Mouse (Mus musculus): ENCODE measurements around the gene Rai1. TPM values are rescaled to one million over a fixed set of nuclear protein-coding genes. Genes with fewer than 3 reads are reported as not detected.

Gene Rai1
- polyA plus RNA-seq, 1 experiment, result 2.0 TPM

DNA sequence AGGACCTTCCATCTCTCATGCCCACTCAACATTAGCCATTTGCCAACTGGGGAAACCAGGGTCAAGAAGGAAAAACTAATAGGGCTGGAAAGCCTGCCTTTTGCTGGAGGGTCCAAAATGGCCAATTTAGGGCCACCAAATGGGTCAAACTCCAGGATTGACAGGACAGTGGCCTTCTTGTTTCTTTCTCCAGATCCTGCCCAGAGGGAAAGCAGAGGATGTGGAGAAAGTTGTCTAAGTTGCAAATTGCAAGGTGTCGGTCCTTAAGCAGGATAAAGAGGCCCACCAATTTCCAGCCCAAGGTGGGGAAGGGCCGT is 105.1 kb downstream of the Rai1 start:
- Histone ChIP-seq H3K4me3 (replicated peaks) (peak overlapping the region; percentile 74), H3K36me3 (ENCODE audit: control insufficient read depth) (peaks cover 80% of the 10 kb centered on the region), H3K9me3 (ENCODE audit: control insufficient read depth, low read length) (no peaks in the 10 kb centered on the region), H3K4me1 (ENCODE audit: control insufficient read depth) (peaks cover 81% of the 10 kb centered on the region), H3K27me3 (ENCODE audit: control insufficient read depth) (no peaks in the 10 kb centered on the region)
- no peak for TF ChIP-seq TAL1 (IDR thresholded peaks at IDR 0.05; ENCODE audit: low read length)
- TF ChIP-seq GATA1 (IDR thresholded peaks at IDR 0.05; ENCODE audit: low read length), result no peak

GRCm38 (mm10) chr11:60210305-60210724 is 105.5 kb downstream of the Rai1 start:
- no peak for TF ChIP-seq TAL1 (IDR thresholded peaks at IDR 0.05; ENCODE audit: low read length)
- TF ChIP-seq GATA1 (IDR thresholded peaks at IDR 0.05; ENCODE audit: low read length), result no peak
- H3K4me3 ChIP-seq (replicated peaks), result peak overlapping the region; percentile 74
- H3K4me1 ChIP-seq (ENCODE audit: control insufficient read depth), result peaks cover 82% of the 10 kb centered on the region
- H3K36me3 ChIP-seq (ENCODE audit: control insufficient read depth), result peaks cover 78% of the 10 kb centered on the region
- no peaks in the 10 kb centered on the region for H3K27me3 ChIP-seq (ENCODE audit: control insufficient read depth)
- no peaks in the 10 kb centered on the region for H3K9me3 ChIP-seq (ENCODE audit: control insufficient read depth, low read length)

- Histone ChIP-seq H3K27me3 (ENCODE audit: control insufficient read depth) (no peaks in the 10 kb centered on the region), H3K9me3 (ENCODE audit: control insufficient read depth, low read length) (no peaks in the 10 kb centered on the region), H3K4me3 (replicated peaks) (peak overlapping the region; percentile 74), H3K36me3 (ENCODE audit: control insufficient read depth) (peaks cover 78% of the 10 kb centered on the region), H3K4me1 (ENCODE audit: control insufficient read depth) (peaks cover 85% of the 10 kb centered on the region)
- TF ChIP-seq TAL1 (IDR thresholded peaks at IDR 0.05; ENCODE audit: low read length) (no peak), GATA1 (IDR thresholded peaks at IDR 0.05; ENCODE audit: low read length) (no peak)
Measured at GRCm38 (mm10) chr11:60211152-60211551, 106.3 kb downstream of the Rai1 start.

DNA sequence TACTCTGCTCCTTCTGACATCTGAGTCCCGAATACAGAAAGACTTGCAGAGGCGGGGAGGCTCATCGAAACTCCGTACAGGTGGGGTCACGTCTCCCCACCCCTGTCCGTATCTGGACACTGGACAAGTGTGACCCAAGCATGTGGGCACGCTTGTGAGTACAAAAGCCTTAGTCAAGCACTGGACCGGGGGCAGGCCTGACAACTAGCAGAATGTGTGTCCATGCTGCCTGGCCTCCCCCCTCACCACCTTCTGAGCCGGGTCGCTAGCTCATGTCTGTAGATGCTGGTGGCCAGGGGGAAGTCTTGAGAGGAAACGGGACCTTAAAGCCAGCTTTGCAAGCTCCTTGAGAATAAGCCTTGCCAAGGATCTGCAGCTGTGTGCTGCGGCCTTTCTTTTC is 106.9 kb downstream of the Rai1 start:
- TF ChIP-seq GATA1 (IDR thresholded peaks at IDR 0.05; ENCODE audit: low read length) (no peak), TAL1 (IDR thresholded peaks at IDR 0.05; ENCODE audit: low read length) (no peak)
- Histone ChIP-seq H3K9me3 (ENCODE audit: control insufficient read depth, low read length) (no peaks in the 10 kb centered on the region), H3K4me1 (ENCODE audit: control insufficient read depth) (peaks cover 85% of the 10 kb centered on the region), H3K4me3 (replicated peaks) (no peak overlapping the region), H3K27me3 (ENCODE audit: control insufficient read depth) (no peaks in the 10 kb centered on the region), H3K36me3 (ENCODE audit: control insufficient read depth) (peaks cover 78% of the 10 kb centered on the region)

DNA sequence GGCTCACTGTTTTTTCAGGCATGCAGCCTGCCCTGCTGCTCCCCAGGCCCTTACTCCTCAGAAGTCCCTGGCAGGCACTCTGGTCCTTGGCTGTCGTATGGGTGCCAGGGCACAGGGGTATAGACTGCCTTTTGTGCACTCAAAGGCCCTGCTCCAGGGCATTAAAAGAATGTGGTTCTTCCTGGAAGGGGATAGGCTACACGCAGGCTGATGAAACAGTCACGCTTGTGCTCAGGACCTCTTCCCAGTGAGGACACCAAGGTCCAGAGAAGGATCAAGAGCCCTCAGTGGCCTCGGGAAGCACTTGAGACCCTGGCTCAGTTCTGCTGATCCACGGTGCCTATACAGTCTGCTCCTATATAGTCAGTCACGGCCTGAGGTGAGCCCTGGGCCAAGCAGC is 108.5 kb downstream of the Rai1 start:
- peaks cover 85% of the 10 kb centered on the region for H3K4me1 ChIP-seq (ENCODE audit: control insufficient read depth)
- peaks cover 5% of the 10 kb centered on the region for H3K9me3 ChIP-seq (ENCODE audit: control insufficient read depth, low read length)
- no peak overlapping the region for H3K4me3 ChIP-seq (replicated peaks)
- H3K27me3 ChIP-seq (ENCODE audit: control insufficient read depth), result no peaks in the 10 kb centered on the region
- TF ChIP-seq GATA1 (IDR thresholded peaks at IDR 0.05; ENCODE audit: low read length), result no peak
- TF ChIP-seq TAL1 (IDR thresholded peaks at IDR 0.05; ENCODE audit: low read length), result no peak
- peaks cover 78% of the 10 kb centered on the region for H3K36me3 ChIP-seq (ENCODE audit: control insufficient read depth)

GRCm38 (mm10) chr11:60216671-60217070 is 111.9 kb downstream of the Rai1 start:
- no peaks in the 10 kb centered on the region for H3K27me3 ChIP-seq (ENCODE audit: control insufficient read depth)
- H3K4me1 ChIP-seq (ENCODE audit: control insufficient read depth), result peaks cover 85% of the 10 kb centered on the region
- H3K4me3 ChIP-seq (replicated peaks), result no peak overlapping the region
- H3K9me3 ChIP-seq (ENCODE audit: control insufficient read depth, low read length), result peaks cover 5% of the 10 kb centered on the region
- TF ChIP-seq TAL1 (IDR thresholded peaks at IDR 0.05; ENCODE audit: low read length) (no peak), GATA1 (IDR thresholded peaks at IDR 0.05; ENCODE audit: low read length) (no peak)
- H3K36me3 ChIP-seq (ENCODE audit: control insufficient read depth), result peaks cover 63% of the 10 kb centered on the region

DNA sequence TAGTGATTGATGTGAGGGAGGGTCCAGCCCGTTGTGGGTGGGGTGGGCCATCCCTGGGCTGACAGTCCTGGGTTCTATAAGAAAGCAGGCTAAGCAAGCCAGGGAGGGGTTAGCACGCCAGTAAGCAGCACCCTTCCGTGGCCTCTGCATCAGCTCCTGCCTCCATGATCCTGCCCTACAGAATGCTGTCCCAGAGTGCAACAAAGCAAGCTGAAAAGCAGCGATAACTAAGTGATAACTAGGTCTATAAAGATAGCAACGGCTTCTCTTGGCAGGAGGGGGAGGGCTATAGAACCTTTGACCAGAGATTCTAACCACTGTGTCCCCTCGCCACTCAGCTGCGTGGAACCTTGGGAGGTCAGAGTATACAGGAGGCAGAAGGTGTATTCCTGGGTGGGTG is 112.7 kb downstream of the Rai1 start:
- no peaks in the 10 kb centered on the region for H3K27me3 ChIP-seq (ENCODE audit: control insufficient read depth)
- TF ChIP-seq TAL1 (IDR thresholded peaks at IDR 0.05; ENCODE audit: low read length) (no peak), GATA1 (IDR thresholded peaks at IDR 0.05; ENCODE audit: low read length) (no peak)
- H3K4me1 ChIP-seq (ENCODE audit: control insufficient read depth), result peaks cover 85% of the 10 kb centered on the region
- H3K9me3 ChIP-seq (ENCODE audit: control insufficient read depth, low read length), result peaks cover 5% of the 10 kb centered on the region
- peaks cover 57% of the 10 kb centered on the region for H3K36me3 ChIP-seq (ENCODE audit: control insufficient read depth)
- peak overlapping the region; percentile 5 for H3K4me3 ChIP-seq (replicated peaks)

DNA sequence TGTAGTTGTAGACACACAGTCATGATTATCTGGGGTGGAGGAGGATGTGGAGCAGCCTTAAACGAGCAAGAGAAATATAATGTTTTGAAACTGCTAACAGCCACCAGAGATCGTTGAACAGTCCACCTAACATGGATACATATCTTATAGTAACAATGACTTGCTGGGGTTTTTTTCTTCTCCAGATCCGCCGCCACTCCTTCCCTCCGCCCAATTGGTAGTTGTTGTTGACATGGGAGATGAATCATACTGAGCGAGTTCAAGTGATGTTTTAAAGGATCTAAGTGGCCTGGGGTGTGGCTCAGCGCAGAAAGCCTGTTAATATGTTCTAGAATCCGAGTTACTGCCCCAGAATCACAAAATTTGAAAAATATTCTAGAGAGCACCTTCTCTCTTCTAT is 114.8 kb downstream of the Rai1 start:
- peaks cover 5% of the 10 kb centered on the region for H3K9me3 ChIP-seq (ENCODE audit: control insufficient read depth, low read length)
- peaks cover 42% of the 10 kb centered on the region for H3K36me3 ChIP-seq (ENCODE audit: control insufficient read depth)
- H3K4me3 ChIP-seq (replicated peaks), result peak overlapping the region; percentile 83
- H3K27me3 ChIP-seq (ENCODE audit: control insufficient read depth), result no peaks in the 10 kb centered on the region
- TF ChIP-seq TAL1 (IDR thresholded peaks at IDR 0.05; ENCODE audit: low read length), result no peak
- peaks cover 91% of the 10 kb centered on the region for H3K4me1 ChIP-seq (ENCODE audit: control insufficient read depth)

- H3K4me1 ChIP-seq (ENCODE audit: control insufficient read depth), result peaks cover 90% of the 10 kb centered on the region
- H3K4me3 ChIP-seq (replicated peaks), result peak overlapping the region; percentile 83
- TF ChIP-seq TAL1 (IDR thresholded peaks at IDR 0.05; ENCODE audit: low read length) (no peak), GATA1 (IDR thresholded peaks at IDR 0.05; ENCODE audit: low read length) (no peak)
- H3K9me3 ChIP-seq (ENCODE audit: control insufficient read depth, low read length), result peaks cover 5% of the 10 kb centered on the region
- H3K27me3 ChIP-seq (ENCODE audit: control insufficient read depth), result no peaks in the 10 kb centered on the region
- peaks cover 37% of the 10 kb centered on the region for H3K36me3 ChIP-seq (ENCODE audit: control insufficient read depth)
Measured at GRCm38 (mm10) chr11:60220291-60220804, 115.5 kb downstream of the Rai1 start.

DNA sequence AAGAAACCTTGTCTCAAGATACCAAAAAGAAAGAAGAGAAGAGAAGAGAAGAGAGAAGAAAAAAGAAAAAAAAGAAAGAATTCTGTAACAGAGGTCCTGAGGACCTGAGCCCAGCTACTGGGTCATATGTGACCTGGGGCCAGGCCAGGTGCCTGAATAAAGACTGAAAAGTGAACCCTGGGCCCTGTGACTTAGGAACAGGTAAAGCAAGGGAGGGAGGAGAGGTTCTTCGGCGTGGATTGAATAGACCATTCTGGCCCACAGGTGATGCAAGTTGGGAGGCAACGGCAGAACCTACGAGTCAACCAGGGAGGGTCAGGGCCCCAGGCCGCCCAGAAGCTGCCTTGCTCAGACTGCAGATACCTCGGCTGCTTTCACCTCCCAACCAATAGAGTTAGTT is 116.6 kb downstream of the Rai1 start:
- Histone ChIP-seq H3K36me3 (ENCODE audit: control insufficient read depth) (peaks cover 27% of the 10 kb centered on the region), H3K4me1 (ENCODE audit: control insufficient read depth) (peaks cover 79% of the 10 kb centered on the region), H3K27me3 (ENCODE audit: control insufficient read depth) (no peaks in the 10 kb centered on the region), H3K4me3 (replicated peaks) (no peak overlapping the region), H3K9me3 (ENCODE audit: control insufficient read depth, low read length) (peaks cover 5% of the 10 kb centered on the region)
- no peak for TF ChIP-seq TAL1 (IDR thresholded peaks at IDR 0.05; ENCODE audit: low read length)
- no peak for TF ChIP-seq GATA1 (IDR thresholded peaks at IDR 0.05; ENCODE audit: low read length)
